Mouse (Mus musculus) frontal cortex, adult (tissue): ENCODE data around the gene Pmvk.
A peak's percentile ranks its signal among the peaks of the same experiment; 100 is the strongest.
"Not testable (repeated sequence)": the region's sequence is repeated elsewhere in the genome, so short reads cannot be mapped to it uniquely, and the experiment has no call there.

Source experiments
- ATAC-seq: cut with Nextera tagmentation; 2 replicates; pipeline ENCODE4 v1.9.2; 2017; ENCODE audit warnings: mild to moderate bottlenecking, moderate library complexity, mixed read lengths; ENCODE audit not compliant: low TSS enrichment

The Pmvk gene

DNA sequence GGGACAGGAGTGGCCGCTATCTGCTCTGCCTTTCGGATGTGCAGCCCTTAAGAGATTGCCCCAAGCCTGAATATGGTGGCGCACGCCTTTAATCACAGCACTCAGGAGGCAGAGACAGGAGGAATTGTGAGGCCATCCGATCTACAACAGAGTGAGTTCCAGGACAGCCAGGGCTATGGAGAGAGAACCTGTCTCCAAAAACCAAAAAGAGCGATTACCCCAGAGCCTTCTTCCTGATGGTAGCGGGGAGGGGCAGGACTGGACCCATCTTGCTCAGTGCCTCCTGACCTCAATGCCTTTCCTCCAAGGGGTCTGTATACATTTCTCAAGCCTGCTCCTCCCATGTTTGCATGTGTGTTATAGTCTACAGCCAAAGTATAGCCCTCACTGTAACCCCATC is 25.3 kb upstream of the Pmvk start:
- not testable (repeated sequence) for ATAC-seq

DNA sequence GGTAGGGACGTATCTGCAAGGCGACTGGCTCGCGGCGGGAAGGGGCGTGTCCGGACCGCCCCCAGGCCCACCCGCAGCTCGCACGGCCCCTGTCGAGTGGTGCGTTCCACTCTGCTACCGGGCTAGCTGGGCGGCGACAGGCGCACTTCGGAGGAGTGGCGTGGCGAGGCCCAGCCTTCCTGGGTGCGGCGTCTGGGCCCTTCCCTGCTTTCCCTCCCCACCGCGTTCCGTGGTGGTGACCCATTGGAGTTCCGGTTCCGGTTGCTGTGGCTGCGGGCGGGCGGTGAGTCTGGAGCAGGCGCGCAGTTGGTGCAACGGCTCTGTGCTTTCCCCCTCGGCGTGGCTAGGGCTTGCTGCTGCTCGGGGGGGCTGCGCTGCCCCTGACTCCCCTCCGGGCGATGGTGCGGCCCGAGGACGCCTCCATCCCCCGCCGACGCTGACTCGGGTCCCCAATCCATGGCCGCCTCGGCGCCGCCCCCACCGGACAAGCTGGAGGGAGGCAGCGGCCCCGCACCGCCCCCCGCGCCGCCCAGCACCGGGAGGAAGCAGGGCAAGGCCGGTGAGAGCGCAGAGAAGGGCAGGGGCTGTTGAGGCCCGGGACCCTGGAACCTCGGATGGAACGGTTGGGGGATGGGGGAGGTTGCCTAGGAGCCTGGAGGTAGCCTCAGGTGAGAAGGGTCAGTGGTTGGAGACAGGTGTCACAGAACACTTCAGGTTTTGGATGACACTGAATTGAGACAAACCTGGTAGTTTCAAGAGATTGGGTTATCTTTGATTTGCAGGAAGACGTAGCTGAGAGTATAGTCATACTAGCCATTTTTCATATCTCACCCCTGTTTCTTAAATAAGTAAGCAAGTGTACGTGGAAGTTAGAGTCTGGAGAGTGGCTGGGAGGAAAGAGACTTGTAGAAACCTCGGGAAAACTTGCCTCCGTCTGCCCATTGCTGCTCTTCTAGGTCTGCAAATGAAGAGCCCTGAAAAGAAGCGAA is 23.9 kb upstream of the Pmvk start, which contains the start of gene Pygo2:
Pygo2 (plus strand) TSS at position 44 of the 989 bp plus-strand sequence.
- ATAC-seq = peak; percentile 98

DNA sequence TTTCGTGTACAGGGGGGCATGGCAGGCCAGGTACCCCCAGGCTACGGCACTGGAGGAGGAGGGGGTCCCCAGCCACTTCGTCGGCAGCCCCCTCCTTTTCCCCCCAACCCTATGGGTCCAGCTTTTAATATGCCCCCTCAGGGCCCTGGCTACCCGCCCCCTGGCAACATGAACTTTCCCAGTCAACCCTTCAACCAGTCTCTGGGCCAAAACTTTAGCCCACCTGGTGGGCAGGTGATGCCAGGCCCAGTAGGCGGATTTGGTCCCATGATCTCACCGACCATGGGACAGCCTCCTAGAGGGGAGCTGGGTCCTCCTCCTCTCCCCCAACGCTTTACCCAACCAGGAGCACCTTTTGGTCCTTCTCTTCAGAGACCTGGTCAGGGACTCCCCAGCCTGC is 21.7 kb upstream of the Pmvk start:
- ATAC-seq = no peak

DNA sequence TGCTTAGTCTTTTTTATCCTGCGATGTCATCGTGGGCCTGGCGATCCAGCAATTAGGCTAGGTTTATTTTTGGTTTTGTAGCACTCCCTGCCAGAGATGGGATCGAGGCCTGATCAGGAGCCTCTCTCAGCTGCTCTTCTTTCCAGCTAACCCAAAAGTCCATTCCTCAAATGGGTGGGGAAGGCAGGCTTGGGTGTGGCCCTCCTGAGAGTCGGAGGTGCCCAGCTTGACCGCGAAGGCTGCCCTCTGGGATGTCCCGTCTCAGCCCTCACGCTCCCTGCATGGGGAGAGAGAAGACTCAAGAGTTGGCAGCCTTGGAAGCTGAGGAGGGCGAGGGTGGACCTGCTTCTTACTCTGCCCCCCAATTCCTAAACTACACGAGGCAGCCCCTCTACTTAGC is 19.8 kb upstream of the Pmvk start:
- ATAC-seq = no peak

DNA sequence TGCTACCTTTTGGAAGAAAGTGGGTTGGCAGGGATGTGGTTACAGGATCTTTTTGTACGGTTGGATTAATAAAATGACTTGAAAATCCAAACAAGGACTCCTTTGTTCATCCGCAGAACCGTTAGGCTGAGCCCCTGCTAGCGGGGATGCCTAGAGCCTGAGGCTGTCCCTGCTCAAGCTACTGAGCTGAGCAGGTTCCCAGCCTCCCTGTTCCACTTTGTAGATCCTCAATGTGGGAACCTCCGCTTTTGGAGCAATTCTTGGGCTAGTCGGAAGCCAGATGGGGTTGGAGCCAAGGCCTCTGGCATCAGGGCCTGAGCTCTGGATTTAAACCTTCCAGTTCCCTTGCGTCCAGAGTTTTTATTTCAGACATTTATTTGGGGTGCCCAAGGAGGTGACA is 19.3 kb upstream of the Pmvk start:
- ATAC-seq = no peak

DNA sequence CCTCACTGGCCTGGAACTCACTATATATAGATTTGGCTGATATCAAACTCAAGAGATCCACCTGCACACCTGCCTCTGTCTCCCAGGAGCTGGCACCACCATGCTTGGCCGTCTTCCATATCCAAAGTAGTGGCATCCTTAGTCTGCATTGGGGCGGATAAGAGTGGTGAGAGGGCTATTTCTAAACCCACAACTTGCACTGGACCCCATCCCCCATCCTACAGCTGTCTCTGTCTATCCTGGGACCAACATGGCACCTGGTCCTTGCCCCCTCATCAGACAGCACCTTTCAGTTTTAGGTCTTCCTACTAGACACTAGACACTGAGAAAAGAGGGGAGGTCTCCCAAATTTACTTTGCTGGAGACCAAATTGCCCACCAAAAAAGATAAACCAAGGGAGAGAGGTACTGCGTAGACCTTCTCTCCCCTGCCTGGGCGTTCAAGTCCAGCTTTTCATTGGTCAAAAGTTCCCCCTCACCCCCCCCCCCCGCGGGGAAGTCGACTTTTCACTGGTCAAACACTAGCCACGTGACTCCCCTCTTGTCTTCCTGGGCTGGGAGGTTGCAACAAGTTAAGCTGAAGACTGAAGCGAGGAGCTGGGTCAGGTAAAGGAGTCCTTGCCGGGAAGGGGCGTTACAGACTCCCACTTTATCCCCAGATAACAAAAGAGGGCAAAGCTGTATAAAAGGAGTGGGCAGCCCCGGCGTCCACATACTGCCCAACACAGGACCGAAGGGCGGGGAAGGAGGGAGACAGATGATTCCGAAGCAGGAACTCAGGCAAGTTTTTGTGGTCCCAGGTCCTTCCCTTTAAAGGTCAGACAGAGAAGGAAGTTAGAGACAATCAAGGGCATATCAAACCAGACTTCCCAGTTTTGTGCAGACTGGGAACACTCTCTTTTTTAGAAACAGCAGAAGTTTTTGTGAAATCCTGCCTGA is 17.9 kb upstream of the Pmvk start, which contains the start of gene Pbxip1:
Pbxip1 (plus strand) TSS at position 531 of the 938 bp plus-strand sequence.
- 0 out of 2 replicates have a peak, but pooled peaks have one; percentile 20 for ATAC-seq

DNA sequence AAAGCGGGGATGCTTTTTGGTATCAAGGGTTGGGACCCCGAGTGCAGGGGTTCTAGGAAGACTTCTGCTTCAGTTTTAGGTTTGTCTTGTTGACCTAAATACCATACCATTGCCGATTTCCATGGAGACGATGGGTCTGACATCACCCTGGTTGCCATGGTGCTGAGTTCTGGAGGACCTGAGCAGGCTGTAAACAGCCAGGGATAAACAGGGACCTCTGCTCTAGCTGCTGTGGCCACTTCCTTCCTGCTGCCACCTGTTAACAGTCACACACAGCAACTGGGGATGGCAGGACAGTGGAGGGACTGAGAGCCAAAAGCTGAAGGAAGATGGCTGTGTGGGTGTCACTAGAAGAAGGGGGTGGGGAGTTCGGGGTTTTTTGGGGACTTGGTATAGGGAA is 17.1 kb upstream of the Pmvk start:
- ATAC-seq = peak; percentile 18; the same call in 1 of the 2 replicates

DNA sequence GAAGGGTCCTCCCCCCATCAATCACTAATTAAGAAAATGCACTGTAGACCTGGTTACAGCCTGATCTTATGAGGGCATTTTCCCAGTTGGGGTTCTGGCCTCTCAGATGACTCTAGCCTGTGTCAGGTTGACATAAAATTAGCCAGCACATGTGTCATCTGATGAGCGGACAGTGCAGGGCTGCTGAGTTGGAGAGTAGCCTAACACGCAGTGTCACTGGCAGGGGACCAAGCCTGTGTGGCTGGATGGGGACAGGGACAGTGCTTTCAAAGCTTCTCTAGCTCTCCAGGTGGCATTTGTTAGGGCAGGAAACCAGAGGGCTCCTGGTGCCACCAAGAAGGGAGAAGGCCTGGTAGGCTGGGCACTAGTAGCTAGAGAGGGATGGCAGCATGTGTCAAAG is 13.7 kb upstream of the Pmvk start:
- no peak for ATAC-seq

DNA sequence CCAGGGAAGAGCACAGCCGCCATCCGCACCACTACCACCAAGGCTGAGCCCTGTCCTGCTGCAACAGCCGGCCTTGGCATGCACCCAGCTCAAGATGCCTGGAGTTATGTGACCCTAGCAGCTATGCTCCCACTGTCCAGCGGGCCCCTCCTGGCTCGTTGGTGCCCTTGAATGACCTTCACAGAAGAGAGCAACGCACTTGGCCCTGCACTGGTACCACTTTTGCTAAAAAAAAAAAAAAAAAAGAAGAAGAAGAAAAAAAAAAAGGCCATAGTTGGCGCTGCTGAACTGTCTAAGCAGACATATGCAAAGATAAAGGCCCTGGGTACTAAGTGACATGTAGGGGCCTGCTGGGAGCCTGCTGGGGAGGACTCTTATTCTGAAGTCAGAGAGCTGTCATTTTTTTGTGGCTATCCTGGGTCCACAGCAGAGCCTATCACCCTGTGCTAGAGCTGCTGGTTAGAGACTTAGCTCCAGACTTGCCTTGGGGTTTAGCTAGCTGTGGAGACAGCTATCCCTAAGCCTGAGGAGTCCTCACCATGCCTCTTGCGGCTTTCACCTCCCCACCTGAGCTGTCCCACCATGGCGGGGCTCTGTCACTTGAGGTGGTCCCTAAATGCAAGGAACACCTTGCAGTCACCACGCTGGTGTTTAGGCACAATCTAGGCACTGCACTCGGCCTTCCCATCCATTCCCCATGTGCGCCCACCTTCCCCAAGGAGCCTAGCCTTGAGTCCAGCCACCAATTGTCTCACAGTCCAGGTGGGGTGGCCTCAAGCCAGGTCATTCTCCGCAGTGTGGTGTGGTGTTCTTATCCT is 5.4 kb upstream of the Pmvk start:
- no peak for ATAC-seq

DNA sequence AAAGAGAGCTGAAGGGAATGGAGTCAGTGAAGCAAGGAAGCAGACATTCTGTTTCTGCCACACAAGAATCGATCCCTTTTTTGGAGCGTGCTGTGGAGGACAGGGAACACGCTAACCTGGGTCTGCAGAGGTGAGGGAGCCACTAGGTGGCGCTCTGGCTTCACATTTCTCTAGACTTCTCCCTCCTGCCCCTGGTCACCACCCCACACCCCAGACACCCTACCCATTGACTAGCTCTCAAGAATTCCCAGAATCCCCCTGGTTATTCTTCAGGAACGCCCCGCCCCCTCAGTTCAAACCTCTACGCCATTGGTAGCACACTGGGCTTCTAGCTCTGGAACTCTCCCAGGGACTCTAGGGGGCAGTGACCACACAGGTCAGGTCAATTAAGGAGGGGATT is 4.8 kb upstream of the Pmvk start:
- ATAC-seq = peak; percentile 86

DNA sequence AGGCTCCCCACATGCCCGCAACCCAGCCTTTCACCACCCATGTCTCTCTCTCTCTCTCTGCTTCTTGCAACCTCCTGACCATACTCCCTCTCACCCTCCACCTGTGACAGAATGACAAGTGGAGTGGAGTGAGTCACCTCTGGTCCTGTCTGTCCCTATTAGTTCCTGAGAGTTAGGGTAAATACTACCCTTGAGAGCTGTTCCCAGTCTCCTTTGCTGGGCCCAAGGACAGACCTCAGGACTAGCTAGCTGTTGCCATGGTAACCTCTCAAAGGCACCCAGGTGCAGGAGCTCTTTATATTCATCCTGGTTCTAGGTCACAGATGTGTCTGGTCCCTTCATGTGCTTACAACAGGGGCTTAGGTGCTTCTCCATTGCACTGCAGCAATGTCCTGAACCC is 2.4 kb upstream of the Pmvk start:
- ATAC-seq = no peak

DNA sequence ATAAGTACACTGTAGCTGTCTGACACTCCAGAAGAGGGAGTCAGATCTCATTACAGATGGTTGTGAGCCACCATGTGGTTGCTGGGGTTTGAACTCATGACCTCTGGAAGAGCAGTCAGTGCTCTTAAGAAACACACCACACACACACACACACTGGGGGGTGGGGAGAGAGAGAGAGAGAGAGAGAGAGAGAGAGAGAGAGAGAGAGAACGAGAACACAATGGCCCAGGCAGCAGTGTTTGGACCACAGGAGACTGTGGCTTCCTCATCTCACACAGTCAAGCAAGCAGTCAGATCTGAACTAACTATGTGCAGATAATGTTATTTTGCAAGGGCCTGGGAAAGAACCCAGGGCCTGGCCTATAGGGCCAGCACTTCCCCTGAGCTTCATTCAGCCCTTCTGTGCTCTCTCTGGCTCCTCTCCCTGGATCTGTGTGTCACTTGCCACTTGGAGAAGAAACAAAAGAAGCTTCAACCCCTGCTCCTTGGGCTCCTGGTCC is 1.5 kb downstream of the Pmvk start:
- no peak for ATAC-seq

DNA sequence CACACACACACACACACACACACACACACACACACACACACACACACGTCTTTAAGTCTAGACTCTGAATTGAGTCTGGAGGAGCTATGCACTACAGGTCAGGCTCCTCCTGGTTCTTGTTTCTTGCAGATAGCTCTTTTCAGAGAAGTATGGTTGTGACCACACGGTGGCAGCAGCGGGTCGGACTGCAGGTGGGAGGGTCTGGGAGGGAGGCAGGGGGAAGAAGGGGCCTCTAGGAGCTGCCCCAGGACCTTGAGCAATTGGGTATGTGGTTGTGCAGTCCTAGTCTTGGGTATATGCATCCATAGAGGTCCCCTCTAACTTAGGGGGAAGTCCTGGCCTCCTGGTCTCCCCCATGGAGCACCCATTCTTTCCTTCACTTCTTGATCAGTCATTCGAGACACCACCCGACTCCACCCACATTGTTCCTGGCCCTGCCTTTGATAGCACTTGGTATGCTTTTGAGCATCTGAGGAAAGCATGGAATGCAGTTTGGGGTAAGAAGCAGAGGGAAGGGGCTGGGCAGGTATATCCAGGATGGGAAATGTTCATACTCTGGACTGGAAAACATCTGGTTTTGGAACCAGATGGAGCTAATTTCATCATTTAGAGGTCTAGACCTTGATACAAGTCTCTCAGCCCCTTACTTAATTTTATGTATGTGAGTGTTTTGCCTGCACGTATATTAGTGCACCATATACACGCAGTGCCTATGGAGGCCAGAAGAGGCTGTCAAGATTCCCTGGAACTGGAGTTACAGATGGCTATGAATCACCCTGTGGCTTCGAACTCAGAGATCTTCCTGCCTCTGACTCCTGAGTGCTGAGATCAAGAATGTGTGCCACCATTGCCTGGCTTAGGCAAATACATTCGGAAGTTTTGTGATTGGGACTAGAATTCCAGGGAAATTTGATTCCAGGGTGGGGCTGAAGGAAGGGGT is 2.7 kb downstream of the Pmvk start:
- peak; percentile 36; the same call in 1 of the 2 replicates for ATAC-seq

DNA sequence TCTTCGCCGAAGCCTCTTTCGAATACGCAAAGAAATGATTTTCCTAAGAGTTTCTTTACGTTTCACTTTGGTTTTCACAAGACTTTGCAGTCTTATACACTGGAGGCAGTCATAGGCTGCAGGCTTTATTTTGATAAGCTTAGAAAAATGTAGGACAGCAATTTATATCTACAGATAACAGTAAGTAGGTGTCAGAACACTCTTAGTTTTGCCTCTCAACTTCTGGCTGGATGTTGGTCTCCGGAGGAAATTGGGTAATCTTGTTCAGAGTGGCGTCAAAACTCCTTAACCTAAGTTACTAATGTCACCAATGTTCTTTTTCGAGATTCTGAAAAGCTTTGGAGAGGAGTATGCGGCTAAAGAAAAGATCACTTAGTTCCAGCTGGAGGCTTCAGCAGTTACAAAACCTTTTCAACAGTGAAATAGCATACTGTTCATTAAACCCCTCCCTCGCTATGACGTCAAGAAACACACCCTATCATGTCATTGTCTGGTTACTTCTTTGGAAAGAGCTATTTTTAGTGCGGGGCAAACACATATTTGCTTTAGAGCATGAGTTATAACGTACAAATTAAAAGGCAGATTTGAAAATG is 4.1 kb downstream of the Pmvk start:
- peak; percentile 56; the same call in 1 of the 2 replicates for ATAC-seq

DNA sequence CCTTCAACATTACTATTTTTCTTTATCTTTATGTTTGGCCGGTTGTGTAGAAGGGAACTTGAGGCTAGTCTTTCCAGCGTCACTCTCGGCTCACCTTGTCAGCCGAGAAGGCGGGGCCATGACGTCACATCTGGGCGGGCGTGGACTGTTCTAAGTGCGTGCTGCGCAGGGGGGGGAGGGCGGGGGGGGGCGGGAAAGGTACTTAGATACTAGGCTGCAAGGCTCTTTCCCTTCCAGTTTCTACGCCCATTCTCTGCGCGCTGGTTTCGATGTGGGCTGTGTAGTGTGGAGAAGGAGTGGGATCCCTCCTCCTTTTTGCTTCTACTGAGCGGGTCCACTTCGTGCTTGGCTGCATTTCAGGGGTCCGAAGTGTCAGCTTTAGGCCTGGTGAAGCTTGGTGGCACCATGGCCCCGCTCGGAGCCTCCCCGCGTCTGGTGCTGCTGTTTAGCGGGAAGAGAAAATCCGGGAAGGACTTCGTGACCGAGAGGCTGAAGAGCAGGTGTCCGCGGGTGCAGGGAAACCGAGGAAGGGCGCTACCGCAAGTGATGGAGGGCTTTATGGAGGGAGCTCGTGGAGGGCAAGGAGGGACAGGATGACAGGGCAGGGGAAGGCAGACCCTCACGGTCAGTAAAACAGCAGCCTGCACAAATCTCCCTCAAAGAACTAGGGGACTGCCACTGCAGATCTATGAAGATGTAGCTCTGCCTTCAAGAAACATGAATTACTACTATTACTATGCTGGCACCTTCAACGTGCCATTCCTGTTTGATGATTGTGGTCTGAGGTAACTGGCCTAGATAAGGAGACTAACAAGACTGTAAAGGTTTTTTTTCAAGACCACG is 4.8 kb downstream of the Pmvk start:
- peak; percentile 62 for ATAC-seq

DNA sequence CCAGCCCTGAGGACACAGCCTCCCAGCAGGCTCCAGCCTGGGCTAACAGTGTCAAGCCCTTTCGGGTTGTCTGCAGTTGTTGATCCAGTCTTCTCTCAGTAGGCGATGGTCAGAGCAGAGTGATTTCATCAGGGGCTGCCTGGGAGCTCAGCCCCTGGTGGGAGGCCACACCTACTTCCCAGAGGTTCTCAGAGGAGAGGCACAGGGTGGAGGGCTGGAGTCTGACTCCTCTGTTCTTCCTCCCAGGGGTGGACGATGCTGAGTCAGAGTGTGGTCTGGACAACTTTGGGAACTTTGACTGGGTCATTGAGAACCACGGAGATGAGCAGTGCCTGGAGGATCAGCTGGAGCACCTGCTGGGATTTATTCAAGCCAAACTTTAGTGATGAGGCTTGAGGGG is 13.9 kb downstream of the Pmvk start:
- ATAC-seq = no peak

DNA sequence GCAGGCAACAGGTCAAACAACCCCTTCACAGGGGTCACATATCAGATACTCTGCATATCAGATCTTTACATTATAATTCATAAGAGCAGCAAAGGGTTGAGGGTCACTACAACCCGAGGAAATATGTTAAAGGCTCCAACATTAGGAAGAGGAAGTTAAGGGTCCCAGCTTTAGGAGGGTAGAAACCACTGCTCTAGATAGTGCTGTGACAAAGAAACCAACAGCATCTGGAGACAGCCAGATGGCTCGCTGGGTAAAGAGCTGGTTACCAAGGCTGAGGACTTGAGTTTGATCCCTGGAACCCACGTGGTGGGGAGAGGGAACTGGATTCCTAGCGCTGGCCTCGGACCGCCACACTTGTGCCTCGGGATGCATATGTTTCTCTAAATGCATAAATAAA is 17.9 kb downstream of the Pmvk start:
- ATAC-seq = no peak

DNA sequence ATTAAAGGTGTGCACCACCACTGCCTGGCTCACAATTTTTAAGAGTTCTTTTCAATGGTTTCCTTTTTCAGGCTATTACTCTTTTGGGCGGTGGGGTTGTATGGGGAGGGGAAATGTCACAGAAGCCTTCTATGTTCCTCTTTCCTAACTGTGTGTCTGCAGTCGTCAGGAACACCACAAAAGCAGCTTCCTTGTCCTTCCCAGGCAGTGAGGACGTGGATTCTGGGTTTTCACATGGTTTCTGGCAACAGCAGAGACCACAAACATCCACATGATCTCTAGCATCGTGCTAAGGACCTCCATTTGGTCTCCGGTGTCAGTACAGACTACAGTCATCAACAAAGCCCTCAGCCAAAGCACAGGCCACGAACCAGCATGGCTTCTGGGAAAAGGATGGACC is 19.5 kb downstream of the Pmvk start:
- ATAC-seq = no peak

DNA sequence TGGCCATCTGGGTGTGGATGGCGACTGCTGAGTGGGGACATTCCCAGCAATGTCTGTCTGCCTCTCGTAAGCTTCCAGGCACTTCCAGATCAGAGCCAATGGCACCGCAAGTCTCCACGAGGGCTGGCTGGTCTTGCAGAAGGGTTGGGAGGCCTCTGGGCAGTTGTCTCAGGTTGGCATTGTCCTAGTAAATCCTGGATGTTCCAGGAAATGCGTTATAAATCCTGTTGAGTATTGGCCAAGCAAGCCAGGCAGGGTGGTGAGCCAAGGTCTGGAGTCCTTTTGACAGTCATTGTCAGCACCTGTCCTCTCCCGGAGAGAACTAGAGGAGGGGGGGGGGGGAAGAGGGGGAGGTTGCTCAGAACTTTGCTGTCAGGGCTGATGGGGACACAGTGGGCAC is 24.7 kb downstream of the Pmvk start:
- ATAC-seq = no peak
